Mouse (Mus musculus) olfactory bulb, adult 2 months (tissue): ENCODE results near the gene Fam171a1.

Experiments used
- CTCF ChIP-seq: fragments of 200-500 bp; IDR thresholded peaks from 2 replicates; pipeline ENCODE4 v1.5.1; 2012; ENCODE audit warnings: low read depth, mild to moderate bottlenecking, low read length, moderate library complexity; ENCODE audit not compliant: insufficient read depth
- POLR2A ChIP-seq: fragments of 200-500 bp; IDR thresholded peaks from 2 replicates; pipeline ENCODE4 v1.6.1; 2012; ENCODE audit warnings: mild to moderate bottlenecking, low read depth, low read length, moderate library complexity; ENCODE audit not compliant: insufficient read depth

DNA sequence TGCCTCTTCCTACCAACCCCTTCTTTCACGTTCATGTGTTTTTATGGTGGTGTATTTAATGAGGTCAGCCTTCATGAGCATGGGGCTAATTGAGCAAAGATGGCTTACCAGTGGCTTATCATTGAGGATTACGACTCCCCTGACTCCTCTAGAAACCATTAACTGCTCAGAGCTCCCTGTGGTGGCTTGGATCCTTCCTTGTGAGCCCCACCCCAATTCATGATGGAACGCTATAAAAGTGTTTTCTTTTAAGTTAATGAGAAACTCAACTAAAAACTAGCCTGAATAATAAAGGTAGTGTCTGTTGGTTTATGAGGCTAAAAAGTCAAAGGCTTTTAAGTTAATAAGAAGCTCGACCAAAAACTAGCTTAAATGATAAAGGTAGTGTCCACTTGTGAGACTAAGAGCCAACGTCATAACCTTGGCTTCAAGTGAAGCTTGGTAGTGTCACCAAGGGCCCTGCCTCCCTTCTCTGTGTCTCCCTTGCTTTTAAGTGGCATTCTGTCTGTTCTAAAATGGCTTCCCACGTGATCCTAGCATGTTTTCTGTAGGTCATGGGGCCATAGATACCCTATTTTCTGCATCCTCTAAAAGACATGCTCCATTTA lies 33.6 kb downstream of the Fam171a1 start:
- TF ChIP-seq CTCF, result no peak
- no peak for TF ChIP-seq POLR2A
